Mouse (Mus musculus) central nervous system, embryonic 11.5 days (tissue): ENCODE results near the gene Gtf2h1. TPM values are rescaled to one million over a fixed set of nuclear protein-coding genes. Genes with fewer than 3 reads are reported as not detected.

Experiments used
- polyA plus RNA-seq: library from polyadenylated mRNA; depleted of rRNA; stranded (reverse); fragments of >200 nt; gene quantifications from 2 replicates; pipeline ENCODE4 v1.2.3, GENCODE M21; 2012; rRNA removed

Gtf2h1 gene
- polyA plus RNA-seq = 32.4 and 40.5 TPM in 2 replicates

GRCm38 (mm10) chr7:46795287-46796205 lies at the start of gene Gtf2h1, which contains the start of gene Hps5:
Gene Gtf2h1, plus strand, starts transcription at chr7:46796103.
Gene Hps5, minus strand, starts transcription at chr7:46796064.

GRCm38 (mm10) chr7:46751490-46751889 lies 44.4 kb upstream of the Gtf2h1 start, which contains the start of gene Saa2:
Gene Saa2, plus strand, starts transcription at chr7:46751790.

GRCm38 (mm10) chr7:46840787-46841525 lies 45.1 kb downstream of the Gtf2h1 start, which contains the start of gene Ldha:
Gene Ldha, plus strand, starts transcription at chr7:46841475.

GRCm38 (mm10) chr7:46860996-46861395 lies 65.1 kb downstream of the Gtf2h1 start, which contains the start of gene Ldhc:
Gene Ldhc, plus strand, starts transcription at chr7:46861203.

Other genes with a start within 250 kb of the Gtf2h1 start
- 14.5 and 17.1 TPM in 2 replicates for gene Sergef, start 156.3 kb upstream of the Gtf2h1 start, polyA plus RNA-seq
- gene Tph1, start 123.6 kb upstream of the Gtf2h1 start, polyA plus RNA-seq = 0.25 and 0.34 TPM in 2 replicates
- gene Saal1, start 85.4 kb upstream of the Gtf2h1 start, polyA plus RNA-seq = 24.6 and 25.0 TPM in 2 replicates
- 0.28 and 0.31 TPM in 2 replicates for gene Saa3, start 80.4 kb upstream of the Gtf2h1 start, polyA plus RNA-seq
- gene Saa4, start 63.5 kb upstream of the Gtf2h1 start, polyA plus RNA-seq = 0.26 and 0.42 TPM in 2 replicates
- gene Saa1, start 53.1 kb upstream of the Gtf2h1 start, polyA plus RNA-seq = 0.28 and 1.0 TPM in 2 replicates
- 0.58 TPM in 1 of 2 replicates, not detected in the other for gene Saa2, start 44.3 kb upstream of the Gtf2h1 start, polyA plus RNA-seq
- gene Hps5, start within 50 bp of the Gtf2h1 start, polyA plus RNA-seq = 28.9 and 42.9 TPM in 2 replicates
- 626 and 776 TPM in 2 replicates for gene Ldha, start 45.4 kb downstream of the Gtf2h1 start, polyA plus RNA-seq
- gene Ldhc, start 65.1 kb downstream of the Gtf2h1 start, polyA plus RNA-seq = 0.05 and 0.07 TPM in 2 replicates
- gene Tsg101, start 123.9 kb downstream of the Gtf2h1 start, polyA plus RNA-seq = 104 and 163 TPM in 2 replicates
- gene Uevld, start 162.4 kb downstream of the Gtf2h1 start, polyA plus RNA-seq = 9.2 and 12.0 TPM in 2 replicates
- not detected in 2 replicates for gene Gm9999, start 187.5 kb downstream of the Gtf2h1 start, polyA plus RNA-seq
- 6.8 and 8.6 TPM in 2 replicates for gene Spty2d1, start 212.3 kb downstream of the Gtf2h1 start, polyA plus RNA-seq